Mouse (Mus musculus) induced T-regulatory cell, adult 2 months (primary cell): ENCODE results near the gene Pskh1.

Experiments
- DNase-seq: peaks from one replicate; pipeline ENCODE4 v3.0.0-alpha.2; 2012; ENCODE audit warnings: low read depth

The Pskh1 gene

GRCm38 (mm10) chr8:105959350-105959749 is 59.1 kb downstream of the Pskh1 start:
- DNase-seq: no peak

GRCm38 (mm10) chr8:105961101-105961500 is 60.9 kb downstream of the Pskh1 start:
- no peak for DNase-seq

DNA sequence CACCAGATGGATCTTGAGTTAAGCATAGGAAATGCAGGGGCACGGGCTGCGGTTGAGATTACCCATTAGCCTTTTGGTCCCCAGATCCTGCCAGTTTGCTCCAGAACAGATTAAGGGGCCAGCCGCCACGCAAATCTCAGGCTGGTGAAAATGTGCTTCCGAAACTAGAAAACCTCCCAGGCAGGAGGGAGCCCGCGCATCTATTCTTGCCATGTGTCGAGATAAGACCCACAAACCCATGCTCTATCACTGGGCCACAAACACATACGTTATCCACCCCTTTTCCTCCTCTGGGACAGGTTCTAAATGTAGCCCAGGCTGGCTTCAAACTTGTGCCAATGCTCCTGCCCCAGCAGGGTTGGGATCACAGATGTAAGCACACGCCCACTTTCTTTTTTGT is 61.3 kb downstream of the Pskh1 start:
- no peak for DNase-seq

DNA sequence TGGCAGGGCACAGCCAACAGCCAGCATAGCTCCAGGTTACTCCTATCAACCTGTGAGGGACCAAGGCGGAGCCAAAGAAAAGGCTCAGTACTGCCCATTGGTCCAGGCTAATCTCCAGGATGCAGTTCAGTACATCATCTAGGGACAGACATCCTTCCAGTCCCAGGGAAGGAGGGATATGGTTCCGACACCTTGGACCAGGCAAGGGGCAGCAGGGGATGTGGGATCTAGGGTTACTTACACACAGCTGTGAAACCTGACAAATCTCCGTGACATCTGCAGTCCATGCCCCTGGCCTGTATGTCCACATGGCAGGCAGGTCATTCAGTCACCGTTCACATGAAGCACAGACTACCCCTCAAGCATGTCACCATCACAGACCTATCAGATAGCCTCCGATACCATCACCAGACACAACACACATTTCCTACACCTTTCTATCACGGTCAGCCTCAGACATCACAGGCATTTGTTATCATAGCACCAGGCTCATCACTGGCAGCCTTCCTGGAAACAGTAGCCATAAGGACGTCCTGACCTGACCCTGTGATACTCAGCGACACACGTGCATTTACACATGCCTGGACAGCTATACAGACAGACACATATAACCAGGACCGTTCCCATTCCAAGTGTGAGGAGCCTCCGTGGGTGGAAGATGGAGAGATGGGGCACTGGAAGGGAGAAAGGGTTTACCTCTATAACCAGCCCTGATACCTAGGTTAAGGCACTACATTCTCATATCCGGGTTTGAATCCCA is 64.4 kb downstream of the Pskh1 start:
- peak; percentile 9 for DNase-seq

- peak; percentile 64 for DNase-seq
These were observed 65.1 kb downstream of the Pskh1 start for GRCm38 (mm10) chr8:105965266-105965904.

- peak; percentile 82 for DNase-seq
These were observed 65.7 kb downstream of the Pskh1 start, which contains the start of gene Slc12a4 for GRCm38 (mm10) chr8:105965905-105966341. Slc12a4 (minus strand) TSS chr8:105966097.

DNA sequence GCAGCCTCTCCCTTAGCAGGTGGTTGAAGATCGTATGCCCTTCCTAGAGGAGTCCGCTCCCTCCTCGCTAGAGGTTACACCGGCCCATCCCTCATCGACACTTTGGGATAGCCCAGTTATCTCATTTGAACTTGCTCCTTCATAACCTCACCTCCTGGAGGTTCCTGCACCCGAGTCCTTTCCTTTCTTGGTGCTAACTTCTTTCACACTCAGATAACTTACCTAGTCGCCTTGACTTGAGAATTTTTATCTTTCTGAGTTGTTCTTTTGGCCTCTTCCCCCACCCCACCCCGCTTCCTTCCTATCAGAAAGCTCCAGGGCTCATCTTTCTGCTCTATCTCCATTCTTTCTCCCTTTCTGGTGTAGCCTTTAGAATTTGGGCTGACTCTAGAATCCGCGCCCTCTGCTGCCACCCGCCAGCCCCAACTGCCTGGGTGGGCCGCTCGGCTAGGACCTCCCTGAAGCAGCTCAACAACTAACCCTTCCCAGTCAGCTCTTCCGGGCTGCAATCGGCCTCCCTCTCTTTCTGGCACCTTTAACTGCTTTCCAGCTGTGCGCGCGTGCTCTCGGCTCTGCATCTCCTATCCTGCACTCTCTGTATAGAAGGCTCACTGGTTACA is 66.6 kb downstream of the Pskh1 start:
- DNase-seq: peak; percentile 44

- DNase-seq: no peak
These were observed 69.1 kb downstream of the Pskh1 start for GRCm38 (mm10) chr8:105969367-105969766.

DNA sequence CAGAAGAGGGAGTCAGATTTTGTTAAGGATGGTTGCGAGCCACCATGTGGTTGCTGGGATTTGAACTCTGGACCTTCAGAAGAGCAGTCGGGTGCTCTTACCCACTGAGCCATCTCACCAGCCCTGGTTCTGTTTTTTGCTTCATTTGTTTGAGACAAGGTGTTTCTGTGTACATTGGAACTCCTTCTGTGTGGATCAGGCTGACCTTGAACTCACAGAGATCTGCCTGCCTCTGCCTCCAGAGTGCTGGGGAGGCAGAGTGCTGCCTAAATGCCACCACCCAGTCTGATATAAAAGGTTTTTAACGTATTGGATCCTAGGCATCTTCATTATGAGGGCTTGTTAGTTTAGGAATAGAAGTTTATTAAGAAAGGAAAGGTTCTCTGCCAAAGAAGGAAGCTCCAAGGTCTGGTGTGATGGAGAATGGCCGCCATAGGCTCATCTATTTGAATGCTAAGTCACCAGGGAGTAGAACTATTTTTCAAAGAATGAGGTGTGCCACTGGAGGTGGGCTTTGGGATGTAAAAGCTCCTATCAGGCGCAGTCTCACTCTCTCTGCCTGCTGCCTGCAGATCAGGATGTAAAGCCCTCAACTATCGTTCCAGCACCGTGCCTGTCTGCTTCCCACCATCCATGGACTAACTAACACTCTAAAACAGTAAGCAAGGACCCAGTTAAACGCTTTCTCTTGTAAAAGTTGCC is 70.9 kb downstream of the Pskh1 start:
- DNase-seq: no peak

- DNase-seq: no peak
These were observed 75.1 kb downstream of the Pskh1 start for GRCm38 (mm10) chr8:105975363-105975762.

- no peak for DNase-seq
These were observed 79.1 kb downstream of the Pskh1 start, which contains the start of gene Dpep3 for GRCm38 (mm10) chr8:105979325-105979724. Dpep3 (minus strand) TSS chr8:105979429.

GRCm38 (mm10) chr8:105981146-105981545 is 80.9 kb downstream of the Pskh1 start:
- DNase-seq: no peak
